Mouse (Mus musculus) gastrocnemius, adult 2 months (tissue): ENCODE results near the gene Sh3rf3. TPM values are rescaled to one million over a fixed set of nuclear protein-coding genes. Genes with fewer than 3 reads are reported as not detected.

Experiments used
- DNase-seq: peaks from one replicate; pipeline ENCODE4 v3.0.0; 2022
- H3K27ac ChIP-seq: fragments of 200-600 bp; 2 replicates; pipeline ENCODE4 v1.8.1; 2022; ENCODE audit warnings: mild to moderate bottlenecking
- H3K4me3 ChIP-seq: fragments of 200-600 bp; 2 replicates; pipeline ENCODE4 v1.8.1; 2022; ENCODE audit warnings: mild to moderate bottlenecking, moderate library complexity
- CTCF ChIP-seq: fragments of 200-600 bp; IDR thresholded peaks from 2 replicates; pipeline ENCODE4 v1.8.1; 2022; ENCODE audit warnings: antibody characterized with exemption, mild to moderate bottlenecking, moderate library complexity
- intact Hi-C: fragments of 180-260 bp; cut with DNase I; formaldehyde crosslinking; loops from one replicate; pipeline ENCODE4 v1.15.1; 2025
- total RNA-seq, 2 experiments: library from RNA; stranded (reverse); gene quantifications; 2 replicates each; pipeline ENCODE4 v1.2.3; 2021

The Sh3rf3 gene
- total RNA-seq, 2 experiments from 2014 or later = 0.41 to 1.0 TPM

- H3K4me3 ChIP-seq = no peak overlapping the region
- TF ChIP-seq CTCF = no peak
- intact Hi-C loops = no loop called here
- no peak overlapping the region for H3K27ac ChIP-seq
- no peak for DNase-seq
These were observed 51.6 kb downstream of the Sh3rf3 start for GRCm38 (mm10) chr10:58864735-58865134.

- no peak for DNase-seq
- no peak overlapping the region for H3K4me3 ChIP-seq
- H3K27ac ChIP-seq = no peak overlapping the region
- intact Hi-C loops = no loop called here
- no peak for TF ChIP-seq CTCF
These were observed 54.4 kb downstream of the Sh3rf3 start for GRCm38 (mm10) chr10:58867536-58867935.

GRCm38 (mm10) chr10:58869836-58870235, 56.7 kb downstream of the Sh3rf3 start:
- no peak overlapping the region for H3K27ac ChIP-seq
- intact Hi-C loops = no loop called here
- DNase-seq = no peak
- no peak for TF ChIP-seq CTCF
- H3K4me3 ChIP-seq = no peak overlapping the region

- intact Hi-C loops = no loop called here
- no peak for TF ChIP-seq CTCF
- no peak for DNase-seq
These were observed 58.1 kb downstream of the Sh3rf3 start for GRCm38 (mm10) chr10:58871149-58871820.

GRCm38 (mm10) chr10:58871821-58872577, 58.8 kb downstream of the Sh3rf3 start:
- intact Hi-C loops = no loop called here

More at GRCm38 (mm10) chr10:58871149-58871820, 58.1 kb downstream of the Sh3rf3 start:
- H3K27ac ChIP-seq = no peak overlapping the region
- H3K4me3 ChIP-seq = no peak overlapping the region

GRCm38 (mm10) chr10:58877835-58878234, 64.7 kb downstream of the Sh3rf3 start:
- intact Hi-C loops = no loop called here
- TF ChIP-seq CTCF = no peak
- no peak for DNase-seq
- no peak overlapping the region for H3K4me3 ChIP-seq
- no peak overlapping the region for H3K27ac ChIP-seq

More at GRCm38 (mm10) chr10:58871821-58872577, 58.8 kb downstream of the Sh3rf3 start:
- no peak for DNase-seq
- Histone ChIP-seq H3K4me3 (no peak overlapping the region), H3K27ac (no peak overlapping the region)
- no peak for TF ChIP-seq CTCF

GRCm38 (mm10) chr10:58878636-58879035, 65.5 kb downstream of the Sh3rf3 start:
- Histone ChIP-seq H3K27ac (no peak overlapping the region), H3K4me3 (no peak overlapping the region)
- DNase-seq = no peak
- TF ChIP-seq CTCF = no peak
- intact Hi-C loops = no loop called here

- DNase-seq = no peak
- intact Hi-C loops = no loop called here
- H3K27ac ChIP-seq = no peak overlapping the region
- no peak for TF ChIP-seq CTCF
- H3K4me3 ChIP-seq = no peak overlapping the region
These were observed 69.6 kb downstream of the Sh3rf3 start for GRCm38 (mm10) chr10:58882741-58883140.

GRCm38 (mm10) chr10:58885351-58885750, 72.2 kb downstream of the Sh3rf3 start:
- H3K4me3 ChIP-seq = no peak overlapping the region
- intact Hi-C loops = no loop called here

GRCm38 (mm10) chr10:58885816-58886215, 72.7 kb downstream of the Sh3rf3 start:
- Histone ChIP-seq H3K27ac (no peak overlapping the region), H3K4me3 (no peak overlapping the region)
- intact Hi-C loops = no loop called here
- no peak for DNase-seq
- TF ChIP-seq CTCF = no peak

More at GRCm38 (mm10) chr10:58885351-58885750, 72.2 kb downstream of the Sh3rf3 start:
- no peak for TF ChIP-seq CTCF
- DNase-seq = no peak
- H3K27ac ChIP-seq = no peak overlapping the region

- DNase-seq = no peak
These were observed 77.7 kb downstream of the Sh3rf3 start for GRCm38 (mm10) chr10:58890671-58891439.

GRCm38 (mm10) chr10:58895431-58895830, 82.3 kb downstream of the Sh3rf3 start:
- DNase-seq = no peak
- Histone ChIP-seq H3K27ac (no peak overlapping the region), H3K4me3 (no peak overlapping the region)
- intact Hi-C loops = no loop called here
- no peak for TF ChIP-seq CTCF

More at GRCm38 (mm10) chr10:58890671-58891439, 77.7 kb downstream of the Sh3rf3 start:
- Histone ChIP-seq H3K27ac (no peak overlapping the region), H3K4me3 (no peak overlapping the region)
- intact Hi-C loops = no loop called here
- no peak for TF ChIP-seq CTCF
